Mouse (Mus musculus) midbrain, embryonic 13.5 days (tissue): ENCODE data around the gene Adcy1. TPM values are rescaled to one million over a fixed set of nuclear protein-coding genes. Genes with fewer than 3 reads are reported as not detected.

Source experiments
- ATAC-seq: fragments of 200-750 bp; cut with Nextera tagmentation; 2 replicates; pipeline ENCODE4 v1.8.0; 2017; ENCODE audit warnings: mild to moderate bottlenecking, moderate TSS enrichment, moderate library complexity
- H3K27ac ChIP-seq: fragments of 300-500 bp; sonication (generic); 2 replicates; pipeline ENCODE4 v1.5.1; 2015; ENCODE audit warnings: inconsistent platforms, mild to moderate bottlenecking, moderate library complexity
- H3K27me3 ChIP-seq: fragments of 300-500 bp; sonication (generic); 2 replicates; pipeline ENCODE4 v1.6.1; 2015; ENCODE audit warnings: mild to moderate bottlenecking, inconsistent platforms
- H3K36me3 ChIP-seq: fragments of 300-500 bp; sonication (generic); 2 replicates; pipeline ENCODE4 v1.6.1; 2015; ENCODE audit warnings: mild to moderate bottlenecking, inconsistent platforms
- H3K4me1 ChIP-seq: fragments of 300-500 bp; sonication (generic); replicated peaks from 2 replicates; pipeline ENCODE4 v1.6.1; 2015; ENCODE audit warnings: inconsistent platforms
- H3K4me2 ChIP-seq: fragments of 300-500 bp; sonication (generic); replicated peaks from 2 replicates; pipeline ENCODE4 v1.6.1; 2015; ENCODE audit warnings: moderate library complexity, mild to moderate bottlenecking, inconsistent platforms
- H3K4me3 ChIP-seq: fragments of 300-500 bp; sonication (generic); replicated peaks from 2 replicates; pipeline ENCODE4 v1.5.1; 2015; ENCODE audit warnings: mild to moderate bottlenecking, inconsistent platforms
- H3K9ac ChIP-seq: fragments of 300-500 bp; sonication (generic); replicated peaks from 2 replicates; pipeline ENCODE4 v1.6.1; 2015; ENCODE audit warnings: mild to moderate bottlenecking, inconsistent platforms
- H3K9me3 ChIP-seq: fragments of 300-500 bp; sonication (generic); 2 replicates; pipeline ENCODE4 v1.6.1; 2016; ENCODE audit warnings: mild to moderate bottlenecking, inconsistent platforms
- WGBS: fragments of 180-500 bp; shearing (Covaris S2); methylation state at CpG from one replicate; pipeline ENCODE4 v1.1.7; 2015; 5-methylcytosine and 5-hydroxymethylcytosine counted together
- polyA plus RNA-seq: library from polyadenylated mRNA; unstranded; fragments of >200 nt; fragmentation: Nextera tagmentation; extraction: Ambion mirVana; gene quantifications from 2 replicates; pipeline ENCODE4 v1.2.1, GENCODE M21; 2015

Gene Adcy1
- polyA plus RNA-seq, 1 experiment from 2014 or later: 3.0 TPM

DNA sequence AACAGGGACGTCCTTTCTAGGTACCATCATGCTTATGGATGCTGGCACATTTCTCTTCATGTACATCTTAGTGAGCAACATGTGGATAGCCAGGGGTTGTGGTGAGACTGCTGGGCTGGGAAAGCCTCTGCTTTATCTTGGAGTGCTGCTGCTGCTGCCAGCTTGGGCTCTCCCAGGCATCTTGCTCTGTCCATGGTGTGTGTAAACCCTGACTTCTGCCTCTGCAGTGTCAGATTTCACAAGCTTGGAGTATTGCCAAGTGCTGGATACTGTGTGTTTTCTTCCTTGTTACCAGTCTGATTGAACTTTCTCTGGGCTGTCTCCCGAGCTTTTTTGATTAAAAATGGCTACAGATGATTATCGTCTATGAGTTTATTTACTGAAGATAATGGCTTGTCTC, 79.4 kb downstream of the Adcy1 start:
- Histone ChIP-seq H3K27ac (no peak overlapping the region), H3K9ac (no peak overlapping the region), H3K4me2 (no peak overlapping the region), H3K4me3 (no peak overlapping the region), H3K4me1 (peaks cover 4% of the 10 kb centered on the region), H3K9me3 (no peaks in the 10 kb centered on the region), H3K27me3 (no peaks in the 10 kb centered on the region), H3K36me3 (peaks cover 22% of the 10 kb centered on the region; the same call in 1 of the 2 replicates)
- 66% methylated on average over 3 of the region's 3 CpGs for WGBS
- ATAC-seq: 0 out of 2 replicates have a peak, but pooled peaks have one; percentile 37

DNA sequence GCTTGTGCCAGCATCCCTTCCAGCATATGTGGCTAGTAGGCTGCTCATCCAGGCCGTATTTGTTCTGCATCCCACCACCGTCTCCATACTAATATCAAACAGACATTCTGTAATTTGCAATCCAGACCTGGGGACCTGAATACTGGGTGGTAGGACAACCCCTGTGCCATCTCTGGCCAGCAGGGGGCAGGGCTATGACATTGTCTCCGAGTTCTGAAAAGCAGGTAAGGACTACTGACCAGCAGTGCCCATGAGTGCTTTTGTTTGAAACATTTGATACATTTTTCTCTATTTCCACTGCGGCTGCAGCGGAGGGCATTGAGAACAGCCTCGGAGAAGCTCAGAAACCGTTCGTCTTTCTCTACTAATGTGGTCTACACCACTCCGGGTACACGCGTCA, 81.1 kb downstream of the Adcy1 start:
- no peaks in the 10 kb centered on the region for H3K9me3 ChIP-seq

DNA sequence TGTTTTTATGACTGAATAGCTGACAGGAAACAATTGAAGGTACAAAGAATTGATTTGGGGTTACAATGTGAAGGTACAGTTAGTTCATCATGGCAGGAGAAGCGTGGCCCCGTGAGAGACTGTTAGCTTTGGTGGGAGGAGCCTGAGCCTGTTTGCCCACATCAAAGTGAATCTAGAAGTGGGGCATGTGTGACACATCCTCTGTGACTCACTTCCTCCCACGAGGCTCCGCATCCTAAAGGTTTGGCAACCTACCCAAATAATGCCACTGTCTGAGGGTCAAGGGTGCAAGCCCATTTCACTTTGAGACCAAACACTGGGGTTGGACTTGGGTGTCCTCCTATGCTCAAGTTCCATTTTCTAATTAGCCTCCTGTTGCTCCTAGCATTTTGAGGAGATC, 81.9 kb downstream of the Adcy1 start:
- no peak overlapping the region for H3K9ac ChIP-seq
- no peak for ATAC-seq
- H3K36me3 ChIP-seq: peaks cover 12% of the 10 kb centered on the region
- no peak overlapping the region for H3K4me3 ChIP-seq
- no peaks in the 10 kb centered on the region for H3K9me3 ChIP-seq
- H3K27ac ChIP-seq: no peak overlapping the region
- 86% methylated on average over 4 of the region's 4 CpGs for WGBS
- peaks cover 6% of the 10 kb centered on the region for H3K4me1 ChIP-seq
- no peaks in the 10 kb centered on the region for H3K27me3 ChIP-seq
- H3K4me2 ChIP-seq: no peak overlapping the region

More for the DNA sequence above, 81.1 kb downstream of the Adcy1 start:
- Histone ChIP-seq H3K27me3 (no peaks in the 10 kb centered on the region), H3K4me2 (no peak overlapping the region), H3K4me3 (no peak overlapping the region), H3K36me3 (peaks cover 12% of the 10 kb centered on the region; the same call in 1 of the 2 replicates), H3K4me1 (peaks cover 4% of the 10 kb centered on the region), H3K9ac (no peak overlapping the region), H3K27ac (no peak overlapping the region)
- ATAC-seq: no peak
- 91% methylated on average over 11 of the region's 11 CpGs for WGBS

DNA sequence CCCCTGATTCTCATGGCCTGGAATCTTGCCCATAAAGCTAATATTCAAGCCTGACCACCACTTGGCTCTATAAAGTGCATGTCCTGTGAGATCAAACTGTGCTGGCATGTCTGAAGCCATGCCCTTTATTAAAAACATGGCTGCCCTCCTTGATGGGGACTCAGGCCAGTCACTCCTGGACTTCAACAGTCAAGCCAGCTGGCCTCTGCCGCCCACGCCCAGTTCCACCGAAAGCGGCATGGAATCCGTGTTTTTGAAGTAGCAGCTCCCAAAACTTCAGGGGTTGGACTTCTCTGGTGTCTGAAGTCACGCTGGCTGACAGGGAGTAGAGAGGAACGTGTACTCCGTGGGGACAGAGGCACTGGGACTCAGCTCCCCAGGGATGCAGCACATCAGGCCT, 84.2 kb downstream of the Adcy1 start:
- Histone ChIP-seq H3K36me3 (peaks cover 17% of the 10 kb centered on the region), H3K27me3 (no peaks in the 10 kb centered on the region), H3K4me1 (peaks cover 4% of the 10 kb centered on the region), H3K9me3 (no peaks in the 10 kb centered on the region), H3K4me2 (no peak overlapping the region), H3K4me3 (no peak overlapping the region), H3K9ac (no peak overlapping the region), H3K27ac (no peak overlapping the region)
- 96% methylated on average over 8 of the region's 8 CpGs for WGBS
- ATAC-seq: no peak

DNA sequence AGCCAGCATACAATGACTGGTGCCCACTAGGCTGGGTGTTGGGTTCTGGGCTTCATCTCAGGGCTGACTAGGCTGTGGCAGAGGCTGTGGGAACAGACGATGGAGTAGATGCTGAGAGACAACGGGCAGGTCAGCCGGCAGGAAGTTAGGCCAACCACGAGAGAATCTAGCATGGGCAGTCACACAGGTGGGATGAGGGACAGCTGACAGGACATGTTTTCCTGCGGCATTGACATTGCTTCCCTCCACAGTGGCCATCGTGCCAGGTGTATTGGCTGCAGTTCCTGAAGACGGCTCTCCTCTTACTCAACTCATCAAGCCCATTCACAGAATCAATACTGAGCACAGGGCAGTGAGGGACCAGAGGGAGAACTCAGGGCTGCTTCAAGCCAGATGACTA, 84.7 kb downstream of the Adcy1 start:
- H3K9ac ChIP-seq: no peak overlapping the region
- no peak overlapping the region for H3K4me2 ChIP-seq
- no peaks in the 10 kb centered on the region for H3K9me3 ChIP-seq
- H3K27me3 ChIP-seq: no peaks in the 10 kb centered on the region
- H3K4me3 ChIP-seq: no peak overlapping the region
- no peak overlapping the region for H3K27ac ChIP-seq
- H3K36me3 ChIP-seq: peaks cover 17% of the 10 kb centered on the region
- ATAC-seq: no peak
- H3K4me1 ChIP-seq: 0 out of 2 replicates have a peak, but pooled peaks cover 2% of the 10 kb centered on the region
- 94% methylated on average over 7 of the region's 7 CpGs for WGBS

DNA sequence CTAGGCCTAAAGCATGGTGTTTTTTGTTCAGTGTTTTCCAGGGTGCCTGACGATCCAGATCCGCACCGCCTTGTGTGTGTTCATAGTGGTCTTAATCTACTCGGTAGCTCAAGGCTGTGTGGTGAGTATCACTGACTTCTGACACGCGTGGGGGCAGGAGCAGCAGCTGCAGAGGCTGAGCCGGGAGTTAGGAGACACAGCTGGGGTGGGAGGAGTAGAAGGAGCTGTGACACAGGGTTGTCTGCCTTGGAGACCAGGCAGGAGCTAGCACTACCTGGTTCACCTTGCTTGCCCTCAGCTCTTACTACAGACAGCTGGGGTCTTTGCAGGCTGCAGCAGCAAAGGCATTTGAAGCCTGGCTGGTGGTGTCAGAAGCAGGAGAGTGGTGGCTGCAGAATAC, 86.2 kb downstream of the Adcy1 start:
- H3K4me3 ChIP-seq: no peak overlapping the region
- ATAC-seq: no peak
- WGBS: 70% methylated on average over 7 of the region's 7 CpGs
- H3K4me2 ChIP-seq: no peak overlapping the region
- H3K36me3 ChIP-seq: peaks cover 17% of the 10 kb centered on the region
- no peak overlapping the region for H3K9ac ChIP-seq
- H3K9me3 ChIP-seq: no peaks in the 10 kb centered on the region
- H3K27ac ChIP-seq: no peak overlapping the region
- H3K27me3 ChIP-seq: no peaks in the 10 kb centered on the region
- 0 out of 2 replicates have a peak, but pooled peaks cover 2% of the 10 kb centered on the region for H3K4me1 ChIP-seq

DNA sequence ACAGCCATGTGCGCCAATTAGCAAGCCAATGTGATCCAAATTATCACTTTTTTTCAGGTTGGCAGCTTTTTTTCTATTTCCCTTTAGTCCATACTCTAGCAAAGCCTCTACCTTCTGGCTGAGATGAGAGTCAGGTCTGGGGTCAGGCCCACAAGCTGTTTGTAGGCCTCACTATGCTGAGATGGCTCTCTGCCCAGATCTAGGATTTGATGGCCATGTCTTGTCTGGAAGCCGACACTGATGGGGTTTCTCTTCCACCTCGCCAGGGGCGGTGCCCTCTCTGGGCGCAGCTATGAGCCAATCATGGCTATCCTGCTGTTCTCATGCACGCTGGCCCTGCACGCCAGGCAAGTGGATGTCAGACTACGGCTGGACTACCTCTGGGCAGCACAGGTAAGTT, 87.2 kb downstream of the Adcy1 start:
- no peak overlapping the region for H3K9ac ChIP-seq
- H3K4me3 ChIP-seq: no peak overlapping the region
- no peak for ATAC-seq
- 0 out of 2 replicates have a peak, but pooled peaks cover 2% of the 10 kb centered on the region for H3K4me1 ChIP-seq
- H3K4me2 ChIP-seq: no peak overlapping the region
- WGBS: 91% methylated on average over 8 of the region's 8 CpGs
- no peaks in the 10 kb centered on the region for H3K9me3 ChIP-seq
- no peaks in the 10 kb centered on the region for H3K27me3 ChIP-seq
- H3K36me3 ChIP-seq: peaks cover 17% of the 10 kb centered on the region
- H3K27ac ChIP-seq: no peak overlapping the region

DNA sequence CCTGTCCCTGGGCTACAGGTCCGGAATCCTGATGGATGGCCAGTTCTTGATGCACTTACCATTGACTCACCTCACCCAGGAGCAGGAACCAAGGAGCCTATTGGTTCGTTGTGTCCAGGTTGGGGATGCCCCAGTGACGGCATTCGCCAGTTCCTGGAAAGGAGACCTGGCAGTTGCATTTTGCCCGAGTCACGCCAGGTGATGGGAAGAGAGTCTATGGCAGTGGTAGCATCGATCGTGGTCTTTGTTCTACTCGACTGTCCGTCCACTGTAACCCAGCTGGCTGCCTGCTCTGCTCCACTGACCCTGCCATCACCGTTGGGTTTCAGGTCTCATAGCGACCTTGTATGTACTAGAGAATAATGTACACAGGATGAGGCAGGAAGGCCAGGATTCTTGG, 89.1 kb downstream of the Adcy1 start:
- Histone ChIP-seq H3K4me1 (0 out of 2 replicates have a peak, but pooled peaks cover 2% of the 10 kb centered on the region), H3K9me3 (no peaks in the 10 kb centered on the region), H3K4me2 (no peak overlapping the region), H3K36me3 (peaks cover 12% of the 10 kb centered on the region), H3K27me3 (no peaks in the 10 kb centered on the region), H3K9ac (no peak overlapping the region), H3K27ac (no peak overlapping the region), H3K4me3 (no peak overlapping the region)
- 94% methylated on average over 12 of the region's 12 CpGs for WGBS
- no peak for ATAC-seq

DNA sequence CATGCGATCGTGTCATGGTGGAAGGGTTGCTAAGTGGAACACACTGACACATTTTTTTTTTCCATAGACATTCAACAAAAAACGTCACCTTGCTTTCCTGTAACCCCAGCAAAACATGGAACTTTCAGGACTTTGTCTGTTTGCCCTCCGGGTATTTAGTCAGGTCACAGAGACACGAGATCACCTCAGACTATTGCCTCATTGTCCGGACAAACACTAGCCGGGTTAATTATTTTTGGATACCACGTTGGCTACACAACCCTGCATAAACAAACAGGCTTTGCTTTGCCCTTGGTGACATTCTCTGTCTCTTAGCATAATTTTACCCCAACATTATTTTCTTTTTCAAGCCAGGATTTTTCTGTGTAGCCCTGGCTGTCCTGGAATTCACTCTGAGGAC, 89.8 kb downstream of the Adcy1 start:
- WGBS: 86% methylated on average over 8 of the region's 8 CpGs
- no peak for ATAC-seq
- H3K9ac ChIP-seq: no peak overlapping the region
- no peak overlapping the region for H3K4me3 ChIP-seq
- no peak overlapping the region for H3K4me2 ChIP-seq
- no peaks in the 10 kb centered on the region for H3K9me3 ChIP-seq
- H3K4me1 ChIP-seq: 0 out of 2 replicates have a peak, but pooled peaks cover 2% of the 10 kb centered on the region
- no peak overlapping the region for H3K27ac ChIP-seq
- no peaks in the 10 kb centered on the region for H3K27me3 ChIP-seq
- H3K36me3 ChIP-seq: peaks cover 12% of the 10 kb centered on the region

DNA sequence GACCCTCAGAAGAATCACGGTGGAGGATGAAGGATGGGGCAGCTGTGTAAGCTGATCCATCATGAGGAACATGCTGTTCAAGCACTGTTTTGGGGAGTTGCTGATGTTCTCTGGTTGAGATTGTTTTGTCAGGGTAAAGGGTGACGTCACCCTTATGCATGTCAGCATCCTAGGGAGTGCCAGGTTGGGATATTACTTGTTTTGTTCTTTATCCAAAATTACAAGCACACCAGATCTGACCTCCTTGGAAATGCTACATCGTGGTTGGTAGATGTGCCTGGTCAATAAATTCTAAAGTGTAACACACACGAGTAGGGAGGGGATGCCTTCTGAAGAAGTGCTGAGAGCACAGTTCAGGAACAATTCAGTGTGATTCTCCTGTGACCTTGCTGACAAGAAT, 93.1 kb downstream of the Adcy1 start:
- H3K27me3 ChIP-seq: no peaks in the 10 kb centered on the region
- peaks cover 15% of the 10 kb centered on the region for H3K4me1 ChIP-seq
- no peak overlapping the region for H3K4me2 ChIP-seq
- H3K27ac ChIP-seq: no peak overlapping the region
- 87% methylated on average over 4 of the region's 4 CpGs for WGBS
- no peak for ATAC-seq
- no peaks in the 10 kb centered on the region; the same call in 1 of the 2 replicates for H3K36me3 ChIP-seq
- no peak overlapping the region for H3K9ac ChIP-seq
- H3K9me3 ChIP-seq: no peaks in the 10 kb centered on the region
- no peak overlapping the region for H3K4me3 ChIP-seq

DNA sequence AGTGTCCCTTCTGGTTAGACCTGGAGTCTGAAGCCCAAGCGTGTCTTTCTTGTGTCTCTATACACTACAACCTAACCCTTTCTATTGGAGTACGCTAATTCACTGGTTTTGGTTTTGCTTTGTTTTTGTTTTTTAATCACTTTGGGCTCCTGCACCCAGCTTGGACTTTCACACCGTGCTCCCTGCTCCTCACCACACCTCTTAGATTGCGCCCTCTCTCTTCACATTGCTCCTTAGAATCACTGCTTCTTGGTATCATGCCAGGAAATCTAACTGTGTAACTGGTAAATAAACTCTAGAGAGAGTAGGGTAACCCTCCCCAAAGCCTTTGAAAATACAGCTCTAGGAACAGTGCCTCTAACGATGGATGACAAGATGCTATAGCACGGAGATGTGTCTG, 94.9 kb downstream of the Adcy1 start:
- WGBS: 91% methylated on average over 6 of the region's 6 CpGs
- no peaks in the 10 kb centered on the region for H3K27me3 ChIP-seq
- ATAC-seq: no peak
- no peaks in the 10 kb centered on the region for H3K36me3 ChIP-seq
- H3K9me3 ChIP-seq: no peaks in the 10 kb centered on the region
- peaks cover 16% of the 10 kb centered on the region for H3K4me1 ChIP-seq
- H3K4me3 ChIP-seq: no peak overlapping the region
- H3K27ac ChIP-seq: no peak overlapping the region
- no peak overlapping the region for H3K9ac ChIP-seq
- no peak overlapping the region for H3K4me2 ChIP-seq

DNA sequence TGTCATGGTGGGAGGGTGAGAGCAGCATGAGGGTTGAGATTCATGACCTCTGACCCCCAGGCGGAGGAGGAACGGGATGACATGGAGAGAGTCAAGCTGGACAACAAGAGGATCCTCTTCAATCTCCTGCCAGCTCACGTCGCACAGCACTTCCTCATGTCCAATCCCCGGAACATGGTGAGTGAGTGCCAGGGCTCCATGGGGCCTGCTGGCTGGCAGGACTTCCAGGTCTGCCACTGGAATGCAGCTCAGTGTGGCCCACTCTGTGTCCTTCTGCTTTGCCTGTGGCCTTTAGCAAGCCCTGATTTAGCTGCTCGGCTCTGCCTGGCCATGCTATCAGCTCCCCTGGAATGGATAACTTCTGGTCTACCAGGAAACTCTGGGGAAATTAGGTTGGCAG, 96.9 kb downstream of the Adcy1 start:
- 0 out of 2 replicates have a peak overlapping the region, but pooled peaks have one; percentile 56 for H3K27ac ChIP-seq
- 67% methylated on average over 6 of the region's 6 CpGs for WGBS
- no peak overlapping the region for H3K9ac ChIP-seq

DNA sequence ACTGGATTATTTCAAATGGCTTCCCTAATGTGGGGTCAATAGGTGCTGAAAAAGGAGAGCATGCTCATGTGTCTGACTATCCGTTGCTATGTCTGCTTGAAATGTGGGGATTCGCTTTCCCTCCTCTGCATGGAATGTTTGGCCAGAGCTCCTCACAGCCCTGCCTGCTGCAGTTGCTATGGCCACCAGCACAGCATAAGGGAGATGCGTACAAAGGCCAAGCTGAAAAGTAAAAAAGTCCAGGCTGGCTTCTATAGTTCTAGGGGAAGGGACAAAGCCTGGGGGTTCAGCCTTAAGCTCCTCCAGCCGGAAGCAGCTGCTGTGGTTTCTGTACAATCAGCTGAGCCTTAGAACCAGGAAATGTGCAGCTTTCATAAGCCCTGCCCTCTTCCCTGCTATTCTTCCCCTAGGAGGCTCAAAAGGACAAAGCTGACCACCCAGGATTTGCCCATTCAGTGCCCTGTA, 97.4 kb downstream of the Adcy1 start:
- Histone ChIP-seq H3K9ac (no peak overlapping the region), H3K4me3 (no peak overlapping the region), H3K4me2 (no peak overlapping the region), H3K27ac (peak overlapping the region; percentile 56; the same call in 1 of the 2 replicates), H3K4me1 (peaks cover 16% of the 10 kb centered on the region), H3K9me3 (no peaks in the 10 kb centered on the region), H3K27me3 (no peaks in the 10 kb centered on the region), H3K36me3 (no peaks in the 10 kb centered on the region)
- 17% methylated on average over 4 of the region's 4 CpGs for WGBS
- ATAC-seq: peak; percentile 81

More for the DNA sequence above, 96.9 kb downstream of the Adcy1 start:
- no peak for ATAC-seq
- no peak overlapping the region for H3K4me3 ChIP-seq
- peaks cover 16% of the 10 kb centered on the region for H3K4me1 ChIP-seq
- H3K4me2 ChIP-seq: no peak overlapping the region
- no peaks in the 10 kb centered on the region for H3K27me3 ChIP-seq
- no peaks in the 10 kb centered on the region for H3K9me3 ChIP-seq
- H3K36me3 ChIP-seq: no peaks in the 10 kb centered on the region
